Mouse (Mus musculus): ENCODE measurements around the gene Cdk19.

DNA sequence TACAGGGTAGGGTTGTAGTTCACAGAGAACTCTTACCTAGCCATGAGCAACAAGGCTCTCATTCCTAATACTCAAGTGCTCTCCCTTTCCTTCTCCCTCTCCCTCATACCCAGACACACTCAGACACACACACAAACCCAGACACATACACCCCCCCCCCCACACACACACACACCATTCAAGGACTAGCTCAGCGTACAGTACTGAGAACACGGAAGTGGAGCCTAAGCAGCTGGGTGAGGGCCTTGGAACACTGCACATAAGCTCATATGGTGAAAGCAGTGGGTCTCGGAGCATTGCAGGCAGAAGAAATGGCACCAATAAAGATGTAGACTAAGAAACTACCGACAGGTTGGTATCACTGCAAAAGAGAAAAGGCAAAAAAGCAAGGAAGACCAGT lies 105.2 kb downstream of the Cdk19 start:
- TF ChIP-seq CTCF (IDR thresholded peaks at IDR 0.05; ENCODE audit: borderline replicate concordance, control insufficient read depth, extremely low read depth, insufficient read depth, low read length, poor library complexity) (no peak), POLR2A (IDR thresholded peaks at IDR 0.05; ENCODE audit: control insufficient read depth, extremely low read depth, insufficient read depth, low read length, poor library complexity) (no peak)

All from thymus, adult 2 months (tissue).